Mouse (Mus musculus): ENCODE measurements at regions not wholly inside any gene's neighbourhood (a gene's known extent, or its start where the extent isn't known, plus 50 kb on each side); places are given as distances from the start of the nearest gene placed in this dataset.
A peak's percentile ranks its signal among the peaks of the same experiment; 100 is the strongest.

DNA sequence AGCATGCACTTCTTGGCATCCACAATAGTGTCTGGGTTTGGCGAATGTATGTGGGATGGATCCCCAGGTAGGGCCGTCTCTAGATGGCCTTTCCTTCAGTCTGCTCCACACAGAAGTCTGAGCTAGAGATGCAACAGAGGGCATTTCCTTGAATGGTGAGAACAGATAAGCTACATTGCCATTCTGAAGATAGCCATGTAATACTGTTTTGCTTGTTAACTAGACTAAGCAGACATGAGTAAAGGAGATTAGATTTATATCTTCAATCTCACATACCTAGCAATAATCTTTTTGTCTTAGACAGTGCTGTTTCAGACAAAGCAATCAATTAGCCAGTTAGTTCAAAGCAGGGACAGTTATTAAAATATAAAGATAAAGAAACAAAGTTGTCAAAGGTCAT is 100.9 kb upstream of the Pdgfd start:
- H3K79me2 ChIP-seq (replicated peaks; ENCODE audit: control insufficient read depth, extremely low read depth, insufficient read depth, poor library complexity, severe bottlenecking): no peaks in the 10 kb centered on the region
- H3K4me2 ChIP-seq (ENCODE audit: insufficient read depth, low read depth, poor library complexity, severe bottlenecking): no peak overlapping the region
- H3K4me1 ChIP-seq (ENCODE audit: control insufficient read depth in 1 of 2, insufficient read depth in 2 of 2): peaks cover 2 to 12% of the 10 kb centered on the region in 2 experiments; a peak in 3 of 4 replicates
- no peak overlapping the region for H3K27ac ChIP-seq (ENCODE audit: insufficient read depth, low read depth)
- H3K9me3 ChIP-seq (replicated peaks; ENCODE audit: low read length): no peaks in the 10 kb centered on the region
- no peak for TF ChIP-seq JUN (IDR thresholded peaks at IDR 0.05; ENCODE audit: insufficient read depth, low read depth, low read length)
- no peak for TF ChIP-seq PAX5 (IDR thresholded peaks at IDR 0.05; ENCODE audit: low read length)
- no peak for TF ChIP-seq MEF2A (IDR thresholded peaks at IDR 0.05; ENCODE audit: borderline replicate concordance, low read depth, low read length)
- no peak for DNase-seq (ENCODE audit: extremely low read depth)
- no peak overlapping the region for H3K9ac ChIP-seq (ENCODE audit: insufficient read depth, low read depth)
- in situ Hi-C loops (cut with MboI; ENCODE audit: low pct_ligation_motif_present, low pct_unique_long_range_greater_than_20kb, low sequenced_read_pairs) (no loop called here), dilution Hi-C loops (cut with MboI; ENCODE audit: extremely low pct_ligation_motif_present, extremely low pct_unique_long_range_greater_than_20kb, low sequenced_read_pairs) (no loop called here)
- H3K27me3 ChIP-seq (replicated peaks): no peaks in the 10 kb centered on the region
- no peak overlapping the region for H3K4me3 ChIP-seq (replicated peaks in 1 of 3; ENCODE audit: low read depth in 2 of 3, low read length in 2 of 3, poor library complexity in 1 of 3)
- H3K36me3 ChIP-seq (replicated peaks in 1 of 2; ENCODE audit: control insufficient read depth in 1 of 2, insufficient read depth in 1 of 2, low read length in 1 of 2): no peaks in the 10 kb centered on the region

- in situ Hi-C loops (cut with MboI; ENCODE audit: low pct_ligation_motif_present, low pct_unique_long_range_greater_than_20kb, low sequenced_read_pairs): no loop called here
- DNase-seq (ENCODE audit: extremely low read depth): peak; percentile 24
- H3K4me1 ChIP-seq (ENCODE audit: control insufficient read depth in 1 of 2, insufficient read depth in 2 of 2): peaks cover 0 to 5% of the 10 kb centered on the region in 2 experiments; a peak in 2 of 4 replicates
- no peaks in the 10 kb centered on the region for H3K79me2 ChIP-seq (replicated peaks; ENCODE audit: control insufficient read depth, extremely low read depth, insufficient read depth, poor library complexity, severe bottlenecking)
- H3K9ac ChIP-seq (ENCODE audit: insufficient read depth, low read depth): no peak overlapping the region
- peak overlapping the region; percentile 82 for H3K4me2 ChIP-seq (ENCODE audit: insufficient read depth, low read depth, poor library complexity, severe bottlenecking)
- H3K36me3 ChIP-seq (replicated peaks in 1 of 2; ENCODE audit: control insufficient read depth in 1 of 2, insufficient read depth in 1 of 2, low read length in 1 of 2): no peaks in the 10 kb centered on the region
- H3K9me3 ChIP-seq (replicated peaks; ENCODE audit: low read length): no peaks in the 10 kb centered on the region
- H3K27me3 ChIP-seq (replicated peaks): no peaks in the 10 kb centered on the region
- TF ChIP-seq MYC (IDR thresholded peaks at IDR 0.05; ENCODE audit: low read depth, low read length) (no peak), E2F4 (IDR thresholded peaks at IDR 0.05; ENCODE audit: insufficient replicate concordance, low read depth, low read length) (no peak), TCF12 (IDR thresholded peaks at IDR 0.05; ENCODE audit: low read depth, low read length) (no peak), BHLHE40 (IDR thresholded peaks at IDR 0.05; ENCODE audit: low read depth, low read length) (no peak), JUND (conservative IDR thresholded peaks at IDR 0.05; ENCODE audit: low read depth, low read length) (no peak), ELF1 (IDR thresholded peaks at IDR 0.05; ENCODE audit: low read depth, low read length) (no peak), RAD21 (IDR thresholded peaks at IDR 0.05; ENCODE audit: low read depth, low read length) (no peak), CHD2 (IDR thresholded peaks at IDR 0.05; ENCODE audit: low read length) (no peak), MAFK (IDR thresholded peaks at IDR 0.05; ENCODE audit: insufficient replicate concordance, low read length) (no peak)
- dilution Hi-C loops (cut with MboI; ENCODE audit: extremely low pct_ligation_motif_present, extremely low pct_unique_long_range_greater_than_20kb, low sequenced_read_pairs): no loop called here
- H3K4me3 ChIP-seq (replicated peaks in 1 of 3; ENCODE audit: low read depth in 2 of 3, low read length in 2 of 3, poor library complexity in 1 of 3): no peak overlapping the region
- no peak overlapping the region for H3K27ac ChIP-seq (ENCODE audit: insufficient read depth, low read depth)
Observed at GRCm38 (mm10) chr9:6081271-6081670, 87.1 kb upstream of the Pdgfd start.

- no peaks in the 10 kb centered on the region for H3K9me3 ChIP-seq (replicated peaks; ENCODE audit: low read length)
- peak overlapping the region; percentile 35 for H3K9ac ChIP-seq (ENCODE audit: insufficient read depth, low read depth)
- DNase-seq (ENCODE audit: extremely low read depth): peak; percentile 35
- no peaks in the 10 kb centered on the region for H3K27me3 ChIP-seq (replicated peaks)
- TF ChIP-seq ELF1 (IDR thresholded peaks at IDR 0.05; ENCODE audit: low read depth, low read length) (no peak), USF2 (conservative IDR thresholded peaks at IDR 0.05; ENCODE audit: low read depth, low read length) (no peak), ZMIZ1 (IDR thresholded peaks at IDR 0.05; ENCODE audit: low read depth, low read length) (no peak), NRF1 (IDR thresholded peaks at IDR 0.05; ENCODE audit: low read depth, low read length) (no peak), SMC3 (IDR thresholded peaks at IDR 0.05; ENCODE audit: low read depth, low read length) (no peak), MEF2A (IDR thresholded peaks at IDR 0.05; ENCODE audit: borderline replicate concordance, low read depth, low read length) (no peak), SIN3A (IDR thresholded peaks at IDR 0.05; ENCODE audit: low read length) (no peak), POLR2A (IDR thresholded peaks at IDR 0.05; ENCODE audit: low read depth, low read length) (no peak), NELFE (IDR thresholded peaks at IDR 0.05; ENCODE audit: low read depth, low read length) (no peak), ETS1 (conservative IDR thresholded peaks at IDR 0.05; ENCODE audit: low read depth, low read length) (no peak), E2F4 (IDR thresholded peaks at IDR 0.05; ENCODE audit: insufficient replicate concordance, low read depth, low read length) (no peak), MAFK (IDR thresholded peaks at IDR 0.05; ENCODE audit: insufficient replicate concordance, low read length) (no peak), BHLHE40 (IDR thresholded peaks at IDR 0.05; ENCODE audit: low read depth, low read length) (no peak), JUND (conservative IDR thresholded peaks at IDR 0.05; ENCODE audit: low read depth, low read length) (no peak), IRF4 (IDR thresholded peaks at IDR 0.05; ENCODE audit: low read depth, low read length) (no peak), KAT2A (IDR thresholded peaks at IDR 0.05; ENCODE audit: insufficient replicate concordance, low read length) (no peak), POLR2AphosphoS2 (IDR thresholded peaks at IDR 0.05; ENCODE audit: low read depth, low read length) (no peak), TCF12 (IDR thresholded peaks at IDR 0.05; ENCODE audit: low read depth, low read length) (no peak), CHD1 (IDR thresholded peaks at IDR 0.05; ENCODE audit: low read depth, low read length) (no peak), PAX5 (IDR thresholded peaks at IDR 0.05; ENCODE audit: low read length) (no peak)
- dilution Hi-C loops (cut with MboI; ENCODE audit: extremely low pct_ligation_motif_present, extremely low pct_unique_long_range_greater_than_20kb, low sequenced_read_pairs) (no loop called here), in situ Hi-C loops (cut with MboI; ENCODE audit: low pct_ligation_motif_present, low pct_unique_long_range_greater_than_20kb, low sequenced_read_pairs) (no loop called here)
- H3K4me3 ChIP-seq (replicated peaks in 1 of 3; ENCODE audit: low read depth in 2 of 3, low read length in 2 of 3, poor library complexity in 1 of 3): peak overlapping the region in 1 of 3 experiments; percentile 11
- no peaks in the 10 kb centered on the region for H3K36me3 ChIP-seq (replicated peaks in 1 of 2; ENCODE audit: control insufficient read depth in 1 of 2, insufficient read depth in 1 of 2, low read length in 1 of 2)
- H3K27ac ChIP-seq (ENCODE audit: insufficient read depth, low read depth): no peak overlapping the region
- peaks cover 0 to 8% of the 10 kb centered on the region in 2 experiments; a peak in 2 of 4 replicates for H3K4me1 ChIP-seq (ENCODE audit: control insufficient read depth in 1 of 2, insufficient read depth in 2 of 2)
- no peaks in the 10 kb centered on the region for H3K79me2 ChIP-seq (replicated peaks; ENCODE audit: control insufficient read depth, extremely low read depth, insufficient read depth, poor library complexity, severe bottlenecking)
- peak overlapping the region; percentile 59 for H3K4me2 ChIP-seq (ENCODE audit: insufficient read depth, low read depth, poor library complexity, severe bottlenecking)
Observed at GRCm38 (mm10) chr9:6089913-6090312, 78.5 kb upstream of the Pdgfd start.
